Mouse (Mus musculus) erythroblast, embryonic 14.5 days (primary cell): Measurements from ENCODE around the gene Ctsz. TPM values are rescaled to one million over a fixed set of nuclear protein-coding genes. Genes with fewer than 3 reads are reported as not detected.
A peak's percentile ranks its signal among the peaks of the same experiment; 100 is the strongest.

Source experiments
- H3K27me3 ChIP-seq: 2 replicates; pipeline ENCODE4 v1.6.1; 2012; ENCODE audit warnings: inconsistent platforms; ENCODE audit not compliant: control insufficient read depth
- H3K36me3 ChIP-seq: 2 replicates; pipeline ENCODE4 v1.6.1; 2012; ENCODE audit warnings: mild to moderate bottlenecking, inconsistent platforms; ENCODE audit not compliant: control insufficient read depth
- H3K4me1 ChIP-seq: 2 replicates; pipeline ENCODE4 v1.6.1; 2012; ENCODE audit warnings: inconsistent platforms; ENCODE audit not compliant: control insufficient read depth
- H3K4me3 ChIP-seq: replicated peaks from 2 replicates; pipeline ENCODE3; 2012; ENCODE audit warnings: moderate library complexity, mild to moderate bottlenecking, inconsistent platforms
- H3K9me3 ChIP-seq: 2 replicates; pipeline ENCODE4 v1.6.1; 2012; ENCODE audit warnings: low read length, inconsistent platforms, mixed read lengths; ENCODE audit not compliant: control insufficient read depth
- GATA1 ChIP-seq: IDR thresholded peaks from 2 replicates; pipeline ENCODE4 v1.6.1; 2012; ENCODE audit warnings: low read length, inconsistent platforms, mixed read lengths
- TAL1 ChIP-seq: IDR thresholded peaks from 3 replicates; pipeline ENCODE4 v1.6.1; 2012; ENCODE audit warnings: low read length, inconsistent platforms, mixed read lengths
- polyA plus RNA-seq: library from polyadenylated mRNA; stranded (reverse); fragments of >175 nt; gene quantifications from 2 replicates; pipeline ENCODE4 v1.2.3, GENCODE M21; 2012

Gene Ctsz
- polyA plus RNA-seq, 1 experiment: 4.4 TPM

- Histone ChIP-seq H3K36me3 (peaks cover 50% of the 10 kb centered on the region), H3K4me3 (no peak overlapping the region)
- TF ChIP-seq TAL1 (no peak), GATA1 (no peak)
These were observed 2.6 kb downstream of the Ctsz start for GRCm38 (mm10) chr2:174436076-174436701.

DNA sequence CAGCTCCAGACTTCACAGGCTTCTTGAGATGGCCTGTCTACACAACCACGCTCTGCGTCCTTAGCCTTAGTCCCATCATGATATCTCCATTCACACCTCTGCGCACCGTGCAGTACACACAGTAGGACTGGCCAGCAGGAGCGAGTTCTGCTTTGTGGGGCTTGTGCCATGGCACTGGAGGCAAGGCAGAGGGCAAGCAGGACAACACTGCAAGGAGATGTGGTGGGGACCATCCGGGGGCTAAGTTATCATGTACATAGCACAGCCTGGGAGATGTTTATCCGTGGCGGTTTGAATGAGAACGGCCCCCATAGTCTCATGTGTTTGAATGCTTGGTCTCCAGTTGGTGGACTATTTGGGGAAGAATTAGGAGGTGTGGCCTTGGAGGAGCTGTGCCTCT lies 3.9 kb downstream of the Ctsz start:
- peaks cover 62% of the 10 kb centered on the region for H3K36me3 ChIP-seq
- TF ChIP-seq TAL1 (no peak), GATA1 (no peak)
- H3K4me3 ChIP-seq: no peak overlapping the region

More at GRCm38 (mm10) chr2:174436076-174436701, 2.6 kb downstream of the Ctsz start:
- Histone ChIP-seq H3K9me3 (no peaks in the 10 kb centered on the region), H3K27me3 (no peaks in the 10 kb centered on the region), H3K4me1 (peaks cover 53% of the 10 kb centered on the region)

DNA sequence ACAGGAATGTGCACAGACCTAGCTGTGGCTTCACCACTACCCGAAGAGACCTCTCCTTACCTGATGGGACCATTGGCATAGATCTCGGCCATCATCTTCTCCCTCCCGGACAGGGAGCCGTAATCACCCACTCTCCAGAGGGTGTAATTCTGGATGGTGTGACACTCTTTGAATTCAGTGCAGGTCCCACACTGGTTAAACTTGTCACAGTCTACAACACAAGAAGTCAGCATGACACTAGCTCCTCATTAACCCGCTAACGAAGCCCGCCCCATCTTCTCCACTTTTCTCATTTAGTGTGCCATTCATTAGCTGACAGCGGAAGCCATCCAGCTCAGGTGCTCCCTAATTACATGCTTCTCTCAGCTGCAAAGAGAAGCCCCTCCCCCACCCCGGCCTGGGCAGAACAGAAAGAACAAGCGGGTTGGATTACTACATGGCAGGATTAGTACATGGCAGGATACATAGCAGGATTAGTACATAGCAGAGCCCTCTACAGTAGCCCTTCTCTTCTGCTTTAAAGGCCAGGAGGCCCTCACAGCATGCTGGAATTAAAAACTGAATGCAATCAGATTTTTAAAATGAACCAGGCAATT lies 9.7 kb downstream of the Ctsz start:
- Histone ChIP-seq H3K9me3 (no peaks in the 10 kb centered on the region), H3K36me3 (peaks cover 87% of the 10 kb centered on the region), H3K4me1 (peaks cover 3% of the 10 kb centered on the region), H3K4me3 (no peak overlapping the region), H3K27me3 (no peaks in the 10 kb centered on the region)
- TF ChIP-seq GATA1 (no peak), TAL1 (no peak)

More for the DNA sequence above, 3.9 kb downstream of the Ctsz start:
- Histone ChIP-seq H3K9me3 (no peaks in the 10 kb centered on the region), H3K27me3 (no peaks in the 10 kb centered on the region), H3K4me1 (peaks cover 50% of the 10 kb centered on the region)

DNA sequence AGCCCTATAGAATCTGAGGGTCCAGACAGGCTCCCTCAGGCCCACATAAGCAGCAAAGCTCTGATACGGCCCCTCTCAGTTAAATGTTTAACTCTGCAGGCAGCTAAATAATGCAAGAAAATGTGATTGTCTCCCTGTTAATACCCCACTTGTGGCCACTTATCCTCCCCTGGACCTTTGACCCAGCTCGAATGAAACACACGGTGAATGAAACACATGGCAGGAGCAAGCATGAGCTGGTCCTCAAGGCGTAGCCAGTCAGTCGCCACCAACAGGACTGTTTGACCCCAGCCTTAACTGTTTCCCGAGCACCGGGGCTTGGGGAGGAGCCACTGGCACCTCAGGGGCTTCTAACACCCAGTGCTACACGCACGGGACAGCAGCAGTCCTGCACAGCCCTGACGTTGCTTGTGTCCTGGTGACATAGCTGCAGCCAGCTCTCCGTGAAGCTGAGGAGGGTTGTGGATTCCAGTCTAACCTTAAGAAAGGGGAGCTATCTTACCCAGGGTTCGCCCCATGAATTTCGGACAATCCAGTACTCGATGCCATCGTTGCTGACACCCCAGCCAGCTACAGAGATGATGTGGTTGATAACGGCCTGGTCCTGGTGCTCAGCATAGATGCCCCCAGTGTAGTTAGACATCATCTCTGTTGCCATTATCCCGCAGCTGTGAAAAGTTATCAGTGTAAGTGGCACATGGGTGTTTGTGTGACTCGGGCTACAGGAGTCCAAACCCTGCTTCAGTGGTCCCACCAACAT lies 10.6 kb downstream of the Ctsz start:
- TF ChIP-seq GATA1: no peak
- no peak for TF ChIP-seq TAL1
- H3K4me1 ChIP-seq: peaks cover under 1% of the 10 kb centered on the region; the same call in 1 of the 2 replicates
- no peaks in the 10 kb centered on the region for H3K27me3 ChIP-seq
- peaks cover 89% of the 10 kb centered on the region for H3K36me3 ChIP-seq
- no peak overlapping the region for H3K4me3 ChIP-seq
- H3K9me3 ChIP-seq: no peaks in the 10 kb centered on the region

GRCm38 (mm10) chr2:174426856-174427255 lies 12.0 kb downstream of the Ctsz start:
- Histone ChIP-seq H3K4me3 (no peak overlapping the region), H3K4me1 (no peaks in the 10 kb centered on the region; the same call in 1 of the 2 replicates), H3K36me3 (peaks cover 95% of the 10 kb centered on the region), H3K27me3 (no peaks in the 10 kb centered on the region), H3K9me3 (no peaks in the 10 kb centered on the region)
- TF ChIP-seq TAL1 (no peak), GATA1 (no peak)

DNA sequence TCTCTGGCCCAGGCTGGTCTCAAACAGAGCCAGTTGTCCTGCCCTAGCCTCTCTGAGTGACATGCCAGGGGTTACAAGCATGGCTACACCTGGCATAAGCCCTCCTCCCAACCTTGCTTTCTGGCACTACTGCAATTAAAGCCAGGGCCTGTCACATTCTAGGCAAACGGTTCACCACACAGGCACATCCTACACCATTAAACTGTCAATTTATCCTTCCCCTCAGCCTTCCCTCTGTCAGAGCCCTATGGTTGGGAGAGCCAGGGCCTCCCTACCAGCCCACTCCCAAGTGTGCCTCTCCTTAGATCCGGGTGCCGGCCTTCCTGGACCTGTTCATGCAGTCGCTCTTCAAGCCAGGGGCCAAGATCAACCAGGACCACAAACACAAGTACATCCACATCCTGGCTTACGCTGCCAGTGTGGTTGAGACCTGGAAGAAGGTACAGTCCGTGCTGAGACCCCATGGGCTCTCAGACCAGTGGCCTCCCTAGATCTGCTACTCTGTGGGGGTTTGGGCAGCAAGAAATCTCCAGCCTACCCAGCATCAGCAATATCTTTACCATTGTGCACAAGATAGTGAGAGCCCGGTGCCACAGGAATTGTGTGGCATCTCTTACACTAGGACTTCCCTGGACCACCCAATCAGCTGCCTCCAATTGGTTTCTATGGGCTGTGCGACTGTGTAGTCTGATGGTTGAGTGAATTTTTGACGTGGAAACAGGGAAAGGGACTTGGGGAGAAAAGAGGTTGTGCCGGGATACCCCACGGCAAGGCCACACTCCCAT lies 14.3 kb downstream of the Ctsz start:
- H3K4me3 ChIP-seq: no peak overlapping the region
- TF ChIP-seq GATA1: no peak
- TF ChIP-seq TAL1: no peak
- no peaks in the 10 kb centered on the region for H3K9me3 ChIP-seq

DNA sequence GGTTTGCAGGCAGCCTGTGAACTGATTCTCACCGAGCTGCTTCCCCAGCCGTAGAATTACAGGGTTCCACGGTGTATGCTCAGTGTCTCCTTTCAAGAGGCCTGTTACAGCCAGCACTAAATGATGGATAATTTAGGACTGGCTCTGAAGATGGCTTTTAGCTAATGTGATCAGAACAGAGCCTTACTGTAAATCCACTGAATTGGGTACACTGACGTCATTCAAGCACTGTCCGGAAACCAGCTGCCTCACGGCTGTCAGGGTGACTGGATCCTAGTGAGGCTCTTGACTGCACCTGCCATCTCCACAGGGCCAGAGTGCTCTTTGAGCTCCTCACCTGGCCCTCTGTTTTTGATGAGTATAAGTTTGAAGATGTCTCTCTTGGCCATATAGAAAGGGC lies 17.7 kb downstream of the Ctsz start:
- H3K36me3 ChIP-seq: peaks cover 93% of the 10 kb centered on the region
- H3K9me3 ChIP-seq: no peaks in the 10 kb centered on the region
- peaks cover 28% of the 10 kb centered on the region for H3K4me1 ChIP-seq
- TF ChIP-seq TAL1 (no peak), GATA1 (no peak)
- no peak overlapping the region for H3K4me3 ChIP-seq
- no peaks in the 10 kb centered on the region for H3K27me3 ChIP-seq

More for the DNA sequence above, 14.3 kb downstream of the Ctsz start:
- no peaks in the 10 kb centered on the region for H3K27me3 ChIP-seq
- peaks cover 2% of the 10 kb centered on the region for H3K4me1 ChIP-seq
- peaks cover 100% of the 10 kb centered on the region for H3K36me3 ChIP-seq

DNA sequence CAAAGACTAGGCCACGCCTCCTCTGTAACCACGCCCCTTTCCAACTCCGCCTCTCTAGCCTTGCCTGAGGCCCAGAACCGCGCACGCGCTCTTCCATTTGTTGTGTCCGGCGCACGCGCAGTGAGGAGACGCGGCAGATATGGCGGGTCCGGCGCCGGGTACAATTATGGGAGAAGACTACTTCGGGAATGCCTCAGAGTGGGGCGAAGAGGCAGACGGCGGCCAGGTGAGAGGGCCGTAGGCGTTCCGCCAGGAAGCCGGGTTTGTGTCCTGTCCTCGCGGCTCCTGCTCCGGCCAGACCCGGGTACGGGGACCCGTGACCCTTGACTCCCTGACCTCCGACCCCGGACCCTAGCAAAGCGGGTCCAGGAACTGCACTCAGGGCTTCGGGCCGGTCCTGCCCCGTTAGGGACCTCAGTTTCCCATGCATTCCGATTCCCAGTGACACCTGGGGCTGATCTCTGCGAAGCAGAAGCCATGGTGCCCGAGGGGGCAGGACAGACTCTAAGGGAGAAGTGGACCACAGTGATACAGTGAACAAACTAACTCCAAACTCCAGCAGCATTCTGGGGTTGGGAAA lies 23.0 kb downstream of the Ctsz start, which contains the start of gene Nelfcd:
Gene Nelfcd, plus strand, starts transcription at position 74 of the 580 bp plus-strand sequence.
- Histone ChIP-seq H3K4me3 (peak within 1 kb of the TSS; percentile 89), H3K9me3 (no peaks in the 10 kb centered on the region), H3K27me3 (no peaks in the 10 kb centered on the region), H3K36me3 (peaks cover 40% of the 10 kb centered on the region), H3K4me1 (peaks cover 40% of the 10 kb centered on the region)
- no peak for TF ChIP-seq GATA1
- TF ChIP-seq TAL1: no peak
